Mouse (Mus musculus) liver, postnatal 0 days (tissue): ENCODE data around the gene Ampd3.

ENCODE experiments used
- CTCF ChIP-seq: sonication (generic); IDR thresholded peaks from 2 replicates; pipeline ENCODE4 v1.5.1; 2016; ENCODE audit warnings: antibody characterized with exemption, low read depth
- EP300 ChIP-seq: IDR thresholded peaks from 2 replicates; pipeline ENCODE4 v1.6.1; 2016; ENCODE audit warnings: antibody characterized with exemption, low read depth, mild to moderate bottlenecking

GRCm38 (mm10) chr7:110756440-110756839 lies 11.6 kb upstream of the Ampd3 start:
- TF ChIP-seq CTCF, result no peak
- TF ChIP-seq EP300, result no peak
